14 mouse cellular contexts compared by ENCODE assay signal in genomic region chr3:69658185-69658584, GRCm38 (mm10).
"Had no signal": no experiment of that assay in that cellular context is flagged by ENCODE, and none has a peak within 500 bp of the region (broad histone marks: within the 10 kb centered on the region; RNA-seq: fewer than 3 reads in every experiment).

No protein-coding gene starts in this region.

- H3K27ac ChIP-seq: limb, embryonic 12.5 days; limb, embryonic 15.5 days; liver, embryonic 14.5 days; macrophage; midbrain, embryonic 13.5 days; stomach, postnatal 0 days had no signal

- H3K4me1 ChIP-seq: midbrain, embryonic 13.5 days had no signal

- H3K36me3 ChIP-seq: limb, embryonic 12.5 days; limb, embryonic 15.5 days; midbrain, embryonic 13.5 days had no signal

- H3K4me3 ChIP-seq: limb, embryonic 12.5 days; limb, embryonic 15.5 days; midbrain, embryonic 13.5 days had no signal

- H3K27me3 ChIP-seq: limb, embryonic 12.5 days; limb, embryonic 15.5 days; midbrain, embryonic 13.5 days had no signal

- DNase-seq: kidney, adult 9 months; kidney, postnatal 14 days; kidney, postnatal 4 days; left cerebral cortex, postnatal 4 days; liver, postnatal 0 days; lung, embryonic 14.5 days; thymus, adult 18-20 months; thymus, postnatal 36 days had no signal
